Mouse (Mus musculus) left cerebral cortex, adult 9 months (tissue): Measurements from ENCODE around the gene Armcx2.
"Not testable (repeated sequence)": the region's sequence is repeated elsewhere in the genome, so short reads cannot be mapped to it uniquely, and the experiment has no call there.

ENCODE experiments used
- DNase-seq, 2 experiments: peaks; one replicate each; pipeline ENCODE4 v3.0.0; 2022; ENCODE audit warnings: low spot score in 2 of 2

Gene Armcx2

DNA sequence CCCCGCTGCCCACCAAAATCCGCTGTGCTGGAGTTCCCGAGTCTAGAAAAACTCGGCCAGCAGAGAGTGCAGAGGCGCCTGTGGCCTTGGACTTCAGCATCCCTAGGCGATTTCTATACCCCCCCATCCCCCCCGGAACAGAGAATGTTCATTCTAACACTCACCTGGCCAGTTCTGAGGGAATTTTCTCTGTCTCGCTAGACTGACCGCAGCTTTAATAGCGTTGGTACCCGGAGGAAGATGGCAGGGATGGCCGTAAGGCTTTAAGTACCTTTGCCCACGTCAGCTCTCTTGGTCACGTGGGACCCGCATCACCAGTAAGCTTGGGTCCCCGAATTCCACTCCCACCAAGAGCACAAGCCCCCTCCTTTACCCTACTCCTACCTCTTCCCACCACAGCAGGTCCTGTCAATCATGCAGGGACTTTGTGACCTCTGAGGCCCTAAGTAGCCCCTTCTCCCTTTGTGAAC, at the start of gene Armcx2:
Armcx2 (minus strand) TSS at position 467 of the 470 bp plus-strand sequence.
- peak; percentile 37 to 49 for DNase-seq

GRCm38 (mm10) chrX:134849662-134850061, 40.6 kb upstream of the Armcx2 start:
- no peak for DNase-seq

DNA sequence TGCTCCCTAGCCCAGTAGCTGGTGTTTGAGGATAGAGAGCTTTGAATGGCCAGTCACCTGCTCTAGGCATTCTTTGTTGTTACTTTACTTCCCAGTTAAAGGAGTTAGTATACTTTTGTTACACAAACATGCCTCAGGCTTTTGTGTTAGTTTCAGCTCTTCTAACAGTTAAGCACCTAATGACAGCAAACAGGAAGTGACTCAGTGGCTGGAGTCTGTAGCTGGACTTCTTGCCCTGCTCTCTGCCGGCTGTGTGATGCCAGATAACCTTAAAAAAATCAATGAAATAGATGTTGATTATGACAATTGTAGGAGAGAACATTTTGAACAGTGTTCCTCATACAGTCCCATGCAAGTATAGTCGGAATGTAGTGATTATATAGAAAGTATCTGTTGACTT, 35.4 kb upstream of the Armcx2 start:
- DNase-seq: no peak

DNA sequence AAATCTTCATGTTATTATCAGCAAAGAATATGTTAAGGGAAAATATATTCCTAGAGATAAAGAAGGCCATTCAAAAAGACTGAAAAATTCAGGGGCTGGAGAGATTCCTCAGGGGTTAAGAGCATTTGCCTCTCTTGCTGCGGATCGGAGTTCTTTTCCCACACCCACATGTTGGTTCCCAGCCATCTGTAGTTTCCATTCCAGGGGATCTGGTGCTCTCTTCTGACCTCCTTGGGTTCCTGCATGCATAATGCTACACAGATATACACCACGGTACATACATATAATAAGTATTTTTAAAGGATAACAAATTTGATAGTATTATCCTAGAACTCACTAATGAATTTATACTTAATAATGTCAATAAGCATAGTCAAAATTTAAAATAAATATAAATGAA, 21.5 kb upstream of the Armcx2 start:
- no peak for DNase-seq

GRCm38 (mm10) chrX:134807833-134808754, 927 bp downstream of the Armcx2 start:
- peak in 1 of 2 experiments; percentile 39 for DNase-seq

DNA sequence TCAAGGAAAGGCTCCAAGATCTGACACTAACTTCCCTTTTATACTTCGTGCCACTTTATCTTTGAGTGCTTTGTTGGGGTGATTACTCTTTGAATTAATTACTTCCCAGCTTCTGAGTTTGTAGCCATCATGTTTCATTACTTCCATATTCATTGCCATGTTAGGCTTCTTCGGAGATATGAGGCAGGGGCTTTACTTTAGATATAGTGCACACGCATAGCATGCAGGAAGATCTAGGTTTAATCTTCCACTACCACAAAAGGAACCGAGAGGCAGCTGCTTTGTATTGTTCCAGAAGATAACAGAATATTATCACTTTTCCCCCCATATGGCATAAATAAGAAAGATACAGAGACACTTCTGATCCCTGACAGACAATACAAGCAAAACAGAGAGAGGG, 21.3 kb downstream of the Armcx2 start:
- no peak for DNase-seq

DNA sequence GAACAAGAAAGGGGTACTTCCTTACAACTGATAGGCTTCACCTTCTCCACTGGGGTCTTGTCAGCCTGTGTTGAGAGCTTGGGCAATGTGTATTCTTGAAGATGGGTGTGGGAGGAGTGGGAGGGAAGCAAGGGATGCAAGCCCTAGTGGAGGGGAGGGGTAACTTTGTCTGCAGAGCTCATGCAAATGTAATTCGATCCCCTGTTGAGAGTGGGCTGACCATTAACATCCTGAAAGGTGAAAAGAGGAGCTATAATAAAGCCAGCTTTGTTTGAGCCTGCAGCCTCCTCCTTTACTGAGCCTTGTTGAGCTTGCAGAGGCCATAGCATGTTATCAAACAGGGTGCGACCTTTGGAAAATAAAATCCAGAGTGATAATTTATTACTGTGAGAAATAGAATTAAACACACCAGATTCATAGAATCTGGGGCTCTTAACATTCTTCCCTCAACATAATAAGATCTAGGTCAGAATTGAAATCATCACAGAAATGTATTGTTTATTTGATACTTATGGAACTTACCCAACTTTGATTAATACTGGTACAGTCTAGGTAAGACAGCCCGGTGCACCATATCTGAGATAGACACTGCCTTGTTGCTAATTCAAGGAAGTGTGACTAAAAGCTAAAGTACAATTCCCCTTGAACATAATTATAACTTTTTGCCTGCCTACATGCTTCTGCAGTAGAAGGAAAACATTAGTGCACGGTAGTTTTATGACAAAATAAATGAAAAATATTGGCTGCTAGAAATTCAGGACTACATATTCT, 45.4 kb downstream of the Armcx2 start:
- not testable (repeated sequence) for DNase-seq

- DNase-seq: no peak
Observed at GRCm38 (mm10) chrX:134757293-134757995, 51.6 kb downstream of the Armcx2 start.

GRCm38 (mm10) chrX:134756434-134757292, 52.4 kb downstream of the Armcx2 start, which contains the start of gene Armcx3:
Gene Armcx3, plus strand, starts transcription at chrX:134756595.
- peak in 1 of 2 experiments; percentile 54 for DNase-seq
